Mouse (Mus musculus): ENCODE data around the gene Gcfc2. TPM values are rescaled to one million over a fixed set of nuclear protein-coding genes. Genes with fewer than 3 reads are reported as not detected.

Gcfc2 gene
- total RNA-seq, 1 experiment = 17.8 TPM

- DNase-seq (ENCODE audit: low read depth, low spot score) = peak; percentile 40
- peaks cover 19% of the 10 kb centered on the region for H3K36me3 ChIP-seq (ENCODE audit: control insufficient read depth, insufficient read depth, low read length, poor library complexity, severe bottlenecking)
These were observed 32.9 kb downstream of the Gcfc2 start for GRCm38 (mm10) chr6:81956399-81956798.

GRCm38 (mm10) chr6:81957992-81958391 is 34.5 kb downstream of the Gcfc2 start:
- H3K4me3 ChIP-seq (ENCODE audit: insufficient read depth in 1 of 2, low read depth in 1 of 2, low read length in 2 of 2, poor library complexity in 1 of 2, severe bottlenecking in 1 of 2) = no peak overlapping the region
- H3K9ac ChIP-seq (ENCODE audit: insufficient read depth, low read depth, low read length, poor library complexity, severe bottlenecking) = no peak overlapping the region
- DNase-seq (ENCODE audit: low read depth, low spot score) = no peak
- no peaks in the 10 kb centered on the region for H3K4me1 ChIP-seq (ENCODE audit: control insufficient read depth in 2 of 2, insufficient read depth in 2 of 2, low read length in 2 of 2, poor library complexity in 1 of 2)
- H3K27ac ChIP-seq (ENCODE audit: insufficient read depth, low read depth, low read length, poor library complexity, severe bottlenecking) = no peak overlapping the region
- in situ Hi-C loops (cut with MboI; ENCODE audit: low sequenced_read_pairs in 2 of 2, unreplicated experiment in 2 of 2) = no loop called here
- TF ChIP-seq CHD2 (IDR thresholded peaks at IDR 0.05; ENCODE audit: low read depth, low read length) = no peak
- no peak for TF ChIP-seq ZC3H11A (IDR thresholded peaks at IDR 0.05; ENCODE audit: borderline replicate concordance, low read depth, low read length)
- TF ChIP-seq MAFK (IDR thresholded peaks at IDR 0.05; ENCODE audit: insufficient read depth, low read depth, low read length) = no peak
- no peak for TF ChIP-seq HCFC1 (IDR thresholded peaks at IDR 0.05; ENCODE audit: borderline replicate concordance, insufficient read depth, low read length)
- H3K9me3 ChIP-seq (ENCODE audit: control insufficient read depth, insufficient read depth, low read depth, low read length) = no peaks in the 10 kb centered on the region
- peaks cover 21% of the 10 kb centered on the region for H3K36me3 ChIP-seq (ENCODE audit: control insufficient read depth, insufficient read depth, low read length, poor library complexity, severe bottlenecking)

More at GRCm38 (mm10) chr6:81956399-81956798, 32.9 kb downstream of the Gcfc2 start:
- in situ Hi-C loops (cut with MboI; ENCODE audit: low sequenced_read_pairs in 2 of 2, unreplicated experiment in 2 of 2) = no loop called here
- H3K4me3 ChIP-seq (ENCODE audit: insufficient read depth in 1 of 2, low read depth in 1 of 2, low read length in 2 of 2, poor library complexity in 1 of 2, severe bottlenecking in 1 of 2) = no peak overlapping the region
- TF ChIP-seq CHD2 (IDR thresholded peaks at IDR 0.05; ENCODE audit: low read depth, low read length) = no peak
- no peak for TF ChIP-seq MAFK (IDR thresholded peaks at IDR 0.05; ENCODE audit: insufficient read depth, low read depth, low read length)
- TF ChIP-seq ZNF384 (IDR thresholded peaks at IDR 0.05; ENCODE audit: low read depth, low read length) = no peak
- TF ChIP-seq HCFC1 (IDR thresholded peaks at IDR 0.05; ENCODE audit: borderline replicate concordance, insufficient read depth, low read length) = no peak
- no peak for TF ChIP-seq ZC3H11A (IDR thresholded peaks at IDR 0.05; ENCODE audit: borderline replicate concordance, low read depth, low read length)
- H3K4me1 ChIP-seq (ENCODE audit: control insufficient read depth in 2 of 2, insufficient read depth in 2 of 2, low read length in 2 of 2, poor library complexity in 1 of 2) = no peaks in the 10 kb centered on the region
- no peaks in the 10 kb centered on the region for H3K9me3 ChIP-seq (ENCODE audit: control insufficient read depth, insufficient read depth, low read depth, low read length)
- no peak overlapping the region for H3K9ac ChIP-seq (ENCODE audit: insufficient read depth, low read depth, low read length, poor library complexity, severe bottlenecking)
- H3K27ac ChIP-seq (ENCODE audit: insufficient read depth, low read depth, low read length, poor library complexity, severe bottlenecking) = no peak overlapping the region

- no peak for TF ChIP-seq MAFK (IDR thresholded peaks at IDR 0.05; ENCODE audit: insufficient read depth, low read depth, low read length)
- no peak for TF ChIP-seq CHD2 (IDR thresholded peaks at IDR 0.05; ENCODE audit: low read depth, low read length)
- TF ChIP-seq ZNF384 (IDR thresholded peaks at IDR 0.05; ENCODE audit: low read depth, low read length) = no peak
- TF ChIP-seq ZC3H11A (IDR thresholded peaks at IDR 0.05; ENCODE audit: borderline replicate concordance, low read depth, low read length) = no peak
- no peak for TF ChIP-seq HCFC1 (IDR thresholded peaks at IDR 0.05; ENCODE audit: borderline replicate concordance, insufficient read depth, low read length)
- no peak overlapping the region for H3K27ac ChIP-seq (ENCODE audit: insufficient read depth, low read depth, low read length, poor library complexity, severe bottlenecking)
- no peaks in the 10 kb centered on the region for H3K4me1 ChIP-seq (ENCODE audit: control insufficient read depth in 2 of 2, insufficient read depth in 2 of 2, low read length in 2 of 2, poor library complexity in 1 of 2)
- H3K9me3 ChIP-seq (ENCODE audit: control insufficient read depth, insufficient read depth, low read depth, low read length) = no peaks in the 10 kb centered on the region
- no peak for DNase-seq (ENCODE audit: low read depth, low spot score)
- H3K4me3 ChIP-seq (ENCODE audit: insufficient read depth in 1 of 2, low read depth in 1 of 2, low read length in 2 of 2, poor library complexity in 1 of 2, severe bottlenecking in 1 of 2) = no peak overlapping the region
- H3K36me3 ChIP-seq (ENCODE audit: control insufficient read depth, insufficient read depth, low read length, poor library complexity, severe bottlenecking) = peaks cover 21% of the 10 kb centered on the region
- in situ Hi-C loops (cut with MboI; ENCODE audit: low sequenced_read_pairs in 2 of 2, unreplicated experiment in 2 of 2) = no loop called here
- H3K9ac ChIP-seq (ENCODE audit: insufficient read depth, low read depth, low read length, poor library complexity, severe bottlenecking) = no peak overlapping the region
These were observed 36.4 kb downstream of the Gcfc2 start for GRCm38 (mm10) chr6:81959866-81960265.

- in situ Hi-C loops (cut with MboI; ENCODE audit: low sequenced_read_pairs in 2 of 2, unreplicated experiment in 2 of 2) = no loop called here
- H3K4me1 ChIP-seq (ENCODE audit: control insufficient read depth in 2 of 2, insufficient read depth in 2 of 2, low read length in 2 of 2, poor library complexity in 1 of 2) = no peaks in the 10 kb centered on the region
- H3K4me3 ChIP-seq (ENCODE audit: insufficient read depth in 1 of 2, low read depth in 1 of 2, low read length in 2 of 2, poor library complexity in 1 of 2, severe bottlenecking in 1 of 2) = no peak overlapping the region
- DNase-seq (ENCODE audit: low read depth, low spot score) = no peak
- H3K27ac ChIP-seq (ENCODE audit: insufficient read depth, low read depth, low read length, poor library complexity, severe bottlenecking) = no peak overlapping the region
- TF ChIP-seq MAFK (IDR thresholded peaks at IDR 0.05; ENCODE audit: insufficient read depth, low read depth, low read length) (no peak), CHD2 (IDR thresholded peaks at IDR 0.05; ENCODE audit: low read depth, low read length) (no peak), HCFC1 (IDR thresholded peaks at IDR 0.05; ENCODE audit: borderline replicate concordance, insufficient read depth, low read length) (no peak), ZNF384 (IDR thresholded peaks at IDR 0.05; ENCODE audit: low read depth, low read length) (no peak), ZC3H11A (IDR thresholded peaks at IDR 0.05; ENCODE audit: borderline replicate concordance, low read depth, low read length) (no peak)
- H3K9me3 ChIP-seq (ENCODE audit: control insufficient read depth, insufficient read depth, low read depth, low read length) = no peaks in the 10 kb centered on the region
- H3K36me3 ChIP-seq (ENCODE audit: control insufficient read depth, insufficient read depth, low read length, poor library complexity, severe bottlenecking) = peaks cover 21% of the 10 kb centered on the region
- no peak overlapping the region for H3K9ac ChIP-seq (ENCODE audit: insufficient read depth, low read depth, low read length, poor library complexity, severe bottlenecking)
These were observed 36.8 kb downstream of the Gcfc2 start for GRCm38 (mm10) chr6:81960284-81960683.
